Mouse (Mus musculus) midbrain, embryonic 13.5 days (tissue): Measurements from ENCODE around the gene Ppp1r14a. TPM values are rescaled to one million over a fixed set of nuclear protein-coding genes. Genes with fewer than 3 reads are reported as not detected.

Experiments used
- ATAC-seq: fragments of 200-750 bp; cut with Nextera tagmentation; 2 replicates; pipeline ENCODE4 v1.8.0; 2017; ENCODE audit warnings: mild to moderate bottlenecking, moderate TSS enrichment, moderate library complexity
- H3K27ac ChIP-seq: fragments of 300-500 bp; sonication (generic); 2 replicates; pipeline ENCODE4 v1.5.1; 2015; ENCODE audit warnings: inconsistent platforms, mild to moderate bottlenecking, moderate library complexity
- H3K27me3 ChIP-seq: fragments of 300-500 bp; sonication (generic); 2 replicates; pipeline ENCODE4 v1.6.1; 2015; ENCODE audit warnings: mild to moderate bottlenecking, inconsistent platforms
- H3K36me3 ChIP-seq: fragments of 300-500 bp; sonication (generic); 2 replicates; pipeline ENCODE4 v1.6.1; 2015; ENCODE audit warnings: mild to moderate bottlenecking, inconsistent platforms
- H3K4me1 ChIP-seq: fragments of 300-500 bp; sonication (generic); replicated peaks from 2 replicates; pipeline ENCODE4 v1.6.1; 2015; ENCODE audit warnings: inconsistent platforms
- H3K4me2 ChIP-seq: fragments of 300-500 bp; sonication (generic); replicated peaks from 2 replicates; pipeline ENCODE4 v1.6.1; 2015; ENCODE audit warnings: moderate library complexity, mild to moderate bottlenecking, inconsistent platforms
- H3K4me3 ChIP-seq: fragments of 300-500 bp; sonication (generic); replicated peaks from 2 replicates; pipeline ENCODE4 v1.5.1; 2015; ENCODE audit warnings: mild to moderate bottlenecking, inconsistent platforms
- H3K9ac ChIP-seq: fragments of 300-500 bp; sonication (generic); replicated peaks from 2 replicates; pipeline ENCODE4 v1.6.1; 2015; ENCODE audit warnings: mild to moderate bottlenecking, inconsistent platforms
- H3K9me3 ChIP-seq: fragments of 300-500 bp; sonication (generic); 2 replicates; pipeline ENCODE4 v1.6.1; 2016; ENCODE audit warnings: mild to moderate bottlenecking, inconsistent platforms
- WGBS: fragments of 180-500 bp; shearing (Covaris S2); methylation state at CpG from one replicate; pipeline ENCODE4 v1.1.7; 2015; 5-methylcytosine and 5-hydroxymethylcytosine counted together
- polyA plus RNA-seq: library from polyadenylated mRNA; unstranded; fragments of >200 nt; fragmentation: Nextera tagmentation; extraction: Ambion mirVana; gene quantifications from 2 replicates; pipeline ENCODE4 v1.2.1, GENCODE M21; 2015

The Ppp1r14a gene
- polyA plus RNA-seq, 1 experiment from 2014 or later = 7.9 TPM

DNA sequence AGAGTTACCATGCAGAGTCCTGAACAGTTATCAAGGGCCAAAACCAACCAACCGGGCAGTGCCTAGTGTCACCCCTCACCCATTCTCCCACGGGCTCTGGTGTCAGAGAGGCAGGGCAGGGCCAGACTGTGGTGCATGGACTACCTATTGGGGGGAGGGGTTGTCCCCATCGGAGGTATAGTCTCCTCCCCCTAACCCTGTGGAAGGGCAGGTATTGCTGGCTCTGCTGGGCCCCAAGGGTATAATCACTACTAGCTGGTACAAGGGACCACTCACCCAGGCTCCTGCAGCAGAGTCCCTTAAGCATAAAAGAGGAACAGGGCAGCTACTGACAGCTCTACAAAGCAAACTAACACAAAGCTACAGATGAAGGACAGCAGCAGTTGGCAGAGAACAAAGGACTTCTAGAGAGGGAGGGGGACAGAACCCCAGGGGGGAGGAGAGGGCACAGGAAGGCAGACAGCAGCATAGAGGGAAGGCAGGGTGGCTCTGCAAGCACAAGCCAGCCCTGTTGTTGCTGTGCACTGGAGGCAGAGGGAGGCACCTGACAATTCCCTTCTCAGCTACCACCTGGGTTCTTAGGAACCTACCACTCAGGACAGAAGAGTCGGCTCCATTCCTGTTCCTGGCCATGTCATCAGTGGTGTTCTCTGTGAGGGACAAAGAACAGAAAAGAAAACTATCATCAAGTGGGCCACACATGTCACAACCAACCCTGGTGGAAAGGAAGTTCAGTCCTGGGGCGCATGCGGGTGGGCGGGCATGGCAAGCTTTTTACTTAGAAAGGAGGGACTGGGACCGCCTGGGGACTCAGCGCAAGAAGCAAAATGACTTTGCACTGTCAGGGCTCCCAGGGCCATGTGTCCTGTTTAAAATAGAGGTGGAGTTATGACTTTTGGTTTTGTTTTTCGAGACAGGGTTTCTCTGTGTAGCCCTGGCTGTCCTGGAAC is 29.1 kb upstream of the Ppp1r14a start:
- Histone ChIP-seq H3K4me1 (peaks cover 11% of the 10 kb centered on the region), H3K9ac (no peak overlapping the region), H3K27ac (peak overlapping the region; percentile 26; the same call in 1 of the 2 replicates), H3K27me3 (no peaks in the 10 kb centered on the region), H3K9me3 (no peaks in the 10 kb centered on the region), H3K4me2 (no peak overlapping the region), H3K4me3 (no peak overlapping the region), H3K36me3 (no peaks in the 10 kb centered on the region)
- 73% methylated on average over 10 of the region's 10 CpGs for WGBS
- peak; percentile 60 for ATAC-seq

DNA sequence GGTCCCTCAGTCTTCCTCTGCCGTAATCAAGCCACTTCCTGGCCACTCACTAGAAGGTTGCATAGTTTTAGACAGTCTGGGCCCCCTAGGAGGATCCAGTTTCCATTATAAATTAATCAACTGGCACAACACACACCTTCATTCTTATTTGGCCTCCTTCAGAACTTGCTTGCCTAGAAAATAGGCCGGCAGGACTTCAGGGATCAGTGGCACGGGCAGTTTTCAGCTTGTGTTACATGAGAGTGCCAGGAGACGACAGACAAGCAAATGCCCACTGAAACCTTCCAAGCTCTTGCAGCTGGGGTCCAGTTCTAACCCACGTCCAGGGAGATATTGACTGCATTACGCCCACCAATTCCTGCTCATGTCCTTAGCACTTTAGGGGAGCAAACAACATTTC is 27.0 kb upstream of the Ppp1r14a start:
- H3K9ac ChIP-seq = no peak overlapping the region
- WGBS = 83% methylated on average over 6 of the region's 6 CpGs
- H3K27me3 ChIP-seq = no peaks in the 10 kb centered on the region

DNA sequence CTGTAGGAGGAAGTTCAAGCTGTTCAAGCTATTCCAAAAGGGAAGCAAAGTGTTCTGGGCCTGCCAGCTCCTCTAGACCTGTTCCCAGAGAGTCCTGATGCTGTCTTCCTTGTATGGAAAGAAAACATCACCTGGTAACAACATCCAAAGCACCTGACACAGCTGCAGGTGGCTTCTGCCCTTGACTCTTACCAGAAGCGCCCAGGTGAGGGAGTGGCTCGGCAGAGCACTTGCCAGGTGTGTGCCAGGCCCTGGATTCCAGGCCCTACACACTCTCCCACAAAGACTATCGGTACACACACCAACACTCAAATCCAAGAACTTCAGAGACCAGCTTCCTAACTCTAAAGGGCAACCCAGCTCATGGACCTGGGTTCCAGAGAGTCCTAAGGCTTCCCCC is 25.3 kb upstream of the Ppp1r14a start:
- no peak overlapping the region for H3K27ac ChIP-seq
- H3K4me2 ChIP-seq = no peak overlapping the region
- no peaks in the 10 kb centered on the region for H3K27me3 ChIP-seq
- H3K9ac ChIP-seq = no peak overlapping the region
- no peaks in the 10 kb centered on the region for H3K9me3 ChIP-seq
- H3K36me3 ChIP-seq = no peaks in the 10 kb centered on the region
- WGBS = 89% methylated on average over 3 of the region's 3 CpGs
- H3K4me1 ChIP-seq = peaks cover 11% of the 10 kb centered on the region
- no peak for ATAC-seq
- H3K4me3 ChIP-seq = no peak overlapping the region

More for the DNA sequence above, 27.0 kb upstream of the Ppp1r14a start:
- Histone ChIP-seq H3K36me3 (no peaks in the 10 kb centered on the region), H3K27ac (no peak overlapping the region), H3K4me3 (no peak overlapping the region), H3K4me1 (peaks cover 11% of the 10 kb centered on the region), H3K4me2 (no peak overlapping the region), H3K9me3 (no peaks in the 10 kb centered on the region)
- no peak for ATAC-seq

DNA sequence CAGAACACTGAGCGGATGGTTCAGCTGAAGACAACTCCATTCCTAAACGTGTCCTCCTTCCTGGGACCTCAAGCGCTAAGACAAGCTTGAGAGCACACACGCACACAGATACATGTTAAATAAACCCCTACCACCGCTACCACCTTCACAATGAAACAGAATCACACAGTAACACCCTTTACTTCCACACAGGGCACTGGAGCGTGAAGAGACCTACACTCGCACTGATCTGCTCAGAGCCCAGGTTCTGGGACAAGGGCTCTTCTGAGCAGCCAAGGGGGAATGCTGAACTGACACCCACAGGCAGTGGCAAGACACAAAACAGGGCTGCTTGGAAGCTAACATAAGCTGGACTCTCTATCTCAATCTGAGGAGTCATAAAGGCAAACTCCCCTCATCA is 23.5 kb upstream of the Ppp1r14a start:
- Histone ChIP-seq H3K4me1 (no peaks in the 10 kb centered on the region), H3K9ac (no peak overlapping the region), H3K27me3 (no peaks in the 10 kb centered on the region), H3K9me3 (no peaks in the 10 kb centered on the region), H3K27ac (no peak overlapping the region), H3K4me3 (no peak overlapping the region), H3K4me2 (no peak overlapping the region), H3K36me3 (no peaks in the 10 kb centered on the region)
- WGBS = 78% methylated on average over 7 of the region's 7 CpGs
- no peak for ATAC-seq

DNA sequence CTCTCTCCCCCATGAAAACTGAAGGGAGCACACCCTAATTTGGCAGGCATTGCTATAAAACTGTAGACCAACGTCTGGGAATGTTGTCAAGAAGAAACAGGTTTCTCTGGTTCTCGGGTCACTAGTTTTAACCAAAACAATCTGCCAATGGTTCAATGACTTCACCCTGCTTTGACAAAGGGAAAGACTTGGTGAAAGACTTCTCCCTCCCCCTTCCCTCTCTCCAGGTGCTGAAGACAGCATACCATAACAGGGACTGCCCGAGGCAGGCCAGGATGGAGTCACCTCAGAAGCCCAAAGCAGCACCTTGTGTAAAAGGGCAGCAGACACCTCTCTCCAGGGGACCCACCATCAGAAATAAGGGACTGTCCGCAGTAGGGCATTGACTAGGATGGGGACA is 22.2 kb upstream of the Ppp1r14a start:
- Histone ChIP-seq H3K36me3 (no peaks in the 10 kb centered on the region), H3K4me2 (no peak overlapping the region), H3K4me1 (no peaks in the 10 kb centered on the region), H3K9me3 (no peaks in the 10 kb centered on the region), H3K27ac (no peak overlapping the region), H3K27me3 (no peaks in the 10 kb centered on the region), H3K4me3 (no peak overlapping the region), H3K9ac (no peak overlapping the region)
- ATAC-seq = no peak
- 68% methylated on average over 4 of the region's 4 CpGs for WGBS

DNA sequence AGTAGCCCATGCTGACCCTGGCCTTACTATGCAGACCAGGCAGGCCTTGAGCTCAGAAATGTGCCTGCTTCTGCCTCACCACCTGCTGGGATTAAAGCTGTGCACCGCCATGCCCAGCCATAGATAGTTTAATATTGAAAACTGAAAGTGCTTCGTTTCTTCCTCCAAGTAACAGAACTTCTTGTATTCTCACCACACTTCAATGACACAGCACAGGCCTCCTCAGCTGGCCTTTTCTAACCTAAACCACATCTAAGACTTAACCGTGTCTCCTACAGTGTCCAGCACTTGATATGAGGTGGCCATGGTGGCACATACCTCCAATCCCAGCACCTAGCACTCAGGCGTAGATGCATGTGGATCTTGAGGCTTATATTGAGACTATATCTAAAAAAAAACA is 18.7 kb upstream of the Ppp1r14a start:
- no peaks in the 10 kb centered on the region for H3K27me3 ChIP-seq
- H3K4me2 ChIP-seq = no peak overlapping the region
- 88% methylated on average over 4 of the region's 4 CpGs for WGBS
- H3K4me1 ChIP-seq = no peaks in the 10 kb centered on the region
- no peak overlapping the region for H3K4me3 ChIP-seq
- H3K9ac ChIP-seq = no peak overlapping the region
- no peak for ATAC-seq
- H3K27ac ChIP-seq = no peak overlapping the region
- no peaks in the 10 kb centered on the region for H3K36me3 ChIP-seq
- no peaks in the 10 kb centered on the region for H3K9me3 ChIP-seq

DNA sequence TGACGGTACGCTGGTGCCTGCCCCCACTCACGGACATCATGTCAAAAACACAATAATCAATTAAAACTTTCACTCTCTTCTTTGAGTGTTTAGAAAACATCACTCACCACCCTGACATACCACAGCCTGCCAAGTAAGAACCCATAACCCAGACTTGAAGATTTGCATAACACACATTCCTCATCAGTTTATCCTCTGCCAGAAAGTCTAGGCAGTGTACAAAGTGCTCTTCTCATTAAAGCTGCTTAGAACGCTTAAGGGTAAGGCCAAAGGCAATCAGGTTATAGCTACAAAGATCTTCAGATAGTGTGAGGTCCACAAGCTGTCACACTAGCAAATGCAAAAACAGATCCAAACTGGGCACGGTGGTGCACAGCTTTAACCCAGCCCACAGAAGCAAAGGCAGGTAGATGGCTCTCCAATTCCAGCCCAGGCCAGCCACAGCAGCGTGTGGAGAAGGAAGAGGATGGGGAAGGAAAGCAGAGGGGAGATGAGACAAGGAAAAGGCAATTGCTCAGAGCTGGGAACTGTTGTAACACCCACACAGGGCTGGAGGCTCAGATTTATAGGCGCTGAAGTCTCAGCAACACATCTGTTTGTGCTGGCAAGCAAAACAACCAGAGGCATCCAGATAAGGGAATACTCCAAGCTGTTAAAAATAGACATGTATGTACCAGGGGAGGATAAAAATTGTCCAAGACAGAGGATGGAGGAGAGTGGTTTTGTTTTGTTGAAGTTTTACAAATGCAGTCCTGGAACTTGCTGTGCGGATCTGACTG is 17.2 kb upstream of the Ppp1r14a start:
- no peak for ATAC-seq
- Histone ChIP-seq H3K9ac (no peak overlapping the region), H3K27ac (no peak overlapping the region), H3K4me1 (no peaks in the 10 kb centered on the region), H3K27me3 (no peaks in the 10 kb centered on the region), H3K4me3 (no peak overlapping the region), H3K4me2 (no peak overlapping the region), H3K36me3 (no peaks in the 10 kb centered on the region), H3K9me3 (no peaks in the 10 kb centered on the region)
- WGBS = 82% methylated on average over 8 of the region's 8 CpGs

DNA sequence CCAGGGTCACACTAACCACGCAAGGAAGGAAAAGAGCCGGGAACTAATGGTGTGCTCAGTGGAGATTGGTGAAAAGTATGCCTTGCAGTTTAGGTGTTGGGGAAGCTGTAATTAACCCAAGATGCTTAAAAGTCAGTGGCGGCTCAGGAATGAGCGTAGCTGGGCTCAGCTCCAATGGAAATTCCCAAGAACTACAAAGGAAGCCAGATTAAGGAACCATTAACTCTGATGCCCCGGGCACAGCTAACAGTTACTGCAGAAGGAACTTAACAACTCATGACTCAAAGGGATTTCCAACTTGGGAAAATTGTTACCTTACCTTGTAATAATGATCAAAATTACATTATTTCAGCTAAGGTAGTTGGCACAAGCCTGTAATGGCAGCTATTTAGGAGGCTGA is 12.4 kb upstream of the Ppp1r14a start:
- no peak for ATAC-seq
- Histone ChIP-seq H3K9ac (no peak overlapping the region), H3K4me3 (no peak overlapping the region), H3K4me1 (peaks cover 10% of the 10 kb centered on the region), H3K9me3 (no peaks in the 10 kb centered on the region), H3K4me2 (no peak overlapping the region), H3K36me3 (no peaks in the 10 kb centered on the region), H3K27me3 (peaks cover 20% of the 10 kb centered on the region), H3K27ac (no peak overlapping the region)
- WGBS = 82% methylated on average over 5 of the region's 5 CpGs

DNA sequence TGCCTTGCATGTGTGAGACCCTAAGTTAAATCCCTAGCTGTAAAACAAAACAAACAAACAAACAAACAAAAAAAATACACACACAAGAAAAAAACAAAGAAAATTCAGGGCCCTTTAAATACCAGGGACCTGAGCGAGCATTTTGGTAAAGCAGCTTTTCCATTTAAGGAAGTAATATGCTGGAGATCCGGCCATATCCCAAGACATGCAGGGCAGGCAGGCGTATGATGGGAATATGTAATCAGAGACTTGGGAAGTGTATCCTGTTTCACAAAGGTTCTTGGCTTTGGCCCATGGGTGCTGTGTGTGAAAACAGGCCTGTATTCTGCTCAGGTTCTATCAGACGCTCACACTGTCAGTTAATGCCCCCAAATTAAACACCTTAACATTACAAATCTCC is 11.6 kb upstream of the Ppp1r14a start:
- H3K9me3 ChIP-seq = no peaks in the 10 kb centered on the region
- 94% methylated on average over 4 of the region's 4 CpGs for WGBS
- no peak for ATAC-seq
- no peak overlapping the region for H3K27ac ChIP-seq
- no peak overlapping the region for H3K4me3 ChIP-seq
- peaks cover 17% of the 10 kb centered on the region for H3K4me1 ChIP-seq
- no peaks in the 10 kb centered on the region for H3K36me3 ChIP-seq
- no peak overlapping the region for H3K4me2 ChIP-seq
- H3K9ac ChIP-seq = no peak overlapping the region
- H3K27me3 ChIP-seq = peaks cover 28% of the 10 kb centered on the region

DNA sequence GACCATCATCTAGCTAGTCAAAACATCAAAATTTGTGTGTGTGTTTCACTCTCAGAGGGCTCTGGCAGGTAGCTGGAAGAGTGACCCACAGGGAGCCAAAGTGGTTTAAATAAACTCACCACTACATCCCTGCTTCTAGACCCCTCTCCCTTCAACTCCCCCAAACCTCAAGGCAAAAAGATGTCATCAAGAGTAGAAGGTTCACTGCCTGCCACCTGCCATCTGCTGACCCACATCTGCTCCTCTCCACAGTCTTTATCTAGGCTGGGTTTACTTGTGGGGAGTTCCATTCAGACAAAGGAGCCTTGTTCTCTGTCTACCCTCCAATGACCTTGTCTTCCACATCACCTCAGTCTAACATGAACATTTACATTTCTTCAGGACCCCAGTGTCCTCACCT is 9.8 kb upstream of the Ppp1r14a start:
- Histone ChIP-seq H3K27me3 (peaks cover 34% of the 10 kb centered on the region), H3K9me3 (no peaks in the 10 kb centered on the region), H3K36me3 (no peaks in the 10 kb centered on the region), H3K4me3 (no peak overlapping the region), H3K9ac (no peak overlapping the region), H3K4me1 (peaks cover 17% of the 10 kb centered on the region), H3K27ac (no peak overlapping the region), H3K4me2 (no peak overlapping the region)
- ATAC-seq = no peak

DNA sequence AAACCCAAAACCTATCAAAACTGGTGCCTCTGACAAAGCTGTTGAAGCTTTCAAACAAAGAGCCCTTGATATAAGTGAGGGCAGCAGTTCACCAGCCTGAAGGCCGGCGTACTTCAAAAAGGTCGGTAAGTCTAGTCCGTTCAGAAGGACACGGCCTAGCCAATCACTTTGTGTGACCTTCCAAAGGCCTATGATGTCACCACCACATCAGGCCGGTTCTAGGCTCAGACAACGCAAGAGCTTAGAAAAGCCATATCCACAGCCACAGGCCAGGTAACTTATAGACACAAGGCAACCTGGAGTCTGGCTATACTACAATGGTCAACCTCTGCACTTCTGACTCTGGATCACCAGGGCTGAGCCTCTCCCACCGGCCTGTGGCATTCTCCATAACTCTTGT is 9.2 kb upstream of the Ppp1r14a start:
- ATAC-seq = no peak
- Histone ChIP-seq H3K4me2 (no peak overlapping the region), H3K36me3 (no peaks in the 10 kb centered on the region), H3K4me1 (peaks cover 17% of the 10 kb centered on the region), H3K27me3 (peaks cover 40% of the 10 kb centered on the region), H3K4me3 (no peak overlapping the region), H3K27ac (no peak overlapping the region), H3K9me3 (no peaks in the 10 kb centered on the region), H3K9ac (no peak overlapping the region)
- WGBS = 93% methylated on average over 8 of the region's 8 CpGs

DNA sequence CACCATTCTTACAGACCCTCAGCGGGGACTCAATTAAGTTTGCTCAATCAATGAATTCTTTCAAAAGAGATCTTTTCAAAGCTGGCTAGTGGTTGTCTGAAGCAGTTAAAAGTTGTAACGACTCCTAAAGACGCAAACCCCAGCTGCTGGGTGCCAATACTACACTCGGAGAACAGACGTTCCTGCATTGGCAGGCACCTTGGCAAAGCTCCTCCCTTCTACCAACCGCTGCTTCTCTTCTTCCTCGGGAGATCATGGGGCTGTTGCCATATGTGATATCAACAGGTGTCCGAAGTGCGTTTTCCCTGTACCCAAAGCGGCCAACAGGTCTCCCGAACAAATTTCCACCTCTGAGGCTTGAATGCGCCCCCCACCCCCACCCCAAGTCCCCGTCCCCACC is 8.3 kb upstream of the Ppp1r14a start:
- H3K27ac ChIP-seq = no peak overlapping the region
- H3K9me3 ChIP-seq = no peaks in the 10 kb centered on the region
- no peaks in the 10 kb centered on the region for H3K36me3 ChIP-seq
- peak overlapping the region; percentile 68 for H3K9ac ChIP-seq
- peak overlapping the region; percentile 97 for H3K4me2 ChIP-seq
- H3K4me1 ChIP-seq = peaks cover 17% of the 10 kb centered on the region
- ATAC-seq = no peak
- peaks cover 42% of the 10 kb centered on the region for H3K27me3 ChIP-seq
- peak overlapping the region; percentile 59 for H3K4me3 ChIP-seq
- WGBS = 14% methylated on average over 13 of the region's 13 CpGs
